Mouse (Mus musculus): ENCODE measurements at regions not wholly inside any gene's neighbourhood (a gene's known extent, or its start where the extent isn't known, plus 50 kb on each side); places are given as distances from the start of the nearest gene placed in this dataset.

- no peak for DNase-seq (ENCODE audit: low spot score)
These were observed 161.5 kb upstream of the Ghitm start for GRCm38 (mm10) chr14:37296531-37296930.

- no peak for DNase-seq (ENCODE audit: low spot score)
These were observed 157.2 kb upstream of the Ghitm start for GRCm38 (mm10) chr14:37292084-37292860.

- no peak for DNase-seq (ENCODE audit: low spot score)
These were observed 149.3 kb upstream of the Ghitm start for GRCm38 (mm10) chr14:37284391-37284790.

GRCm38 (mm10) chr14:37279356-37279755 lies 144.3 kb upstream of the Ghitm start:
- no peak for DNase-seq (ENCODE audit: low spot score)

- DNase-seq (ENCODE audit: low spot score), result no peak
These were observed 141.9 kb upstream of the Ghitm start for GRCm38 (mm10) chr14:37276728-37277695.

- DNase-seq (ENCODE audit: low spot score), result no peak
These were observed 137.0 kb upstream of the Ghitm start for GRCm38 (mm10) chr14:37272063-37272462.

- DNase-seq (ENCODE audit: low spot score), result no peak
These were observed 136.2 kb upstream of the Ghitm start for GRCm38 (mm10) chr14:37271015-37271933.

GRCm38 (mm10) chr14:37269920-37270319 lies 134.8 kb upstream of the Ghitm start:
- no peak for DNase-seq (ENCODE audit: low spot score)

- peak; percentile 1 for DNase-seq (ENCODE audit: low spot score)
These were observed 103.6 kb upstream of the Ghitm start for GRCm38 (mm10) chr14:37238632-37239032.

GRCm38 (mm10) chr14:37237191-37237590 lies 102.1 kb upstream of the Ghitm start:
- DNase-seq (ENCODE audit: low spot score), result no peak

- DNase-seq (ENCODE audit: low spot score), result no peak
These were observed 73.2 kb upstream of the Ghitm start for GRCm38 (mm10) chr14:37208256-37208655.

GRCm38 (mm10) chr14:37189795-37190194 lies 54.7 kb upstream of the Ghitm start:
- no peak for DNase-seq (ENCODE audit: low spot score)
